Comparison of ENCODE assay signal across 7 mouse cellular contexts in genomic region chr17:47596162-47596838, GRCm38 (mm10). TPM values are rescaled to one million over a fixed set of nuclear protein-coding genes. Genes with fewer than 3 reads are reported as not detected.
DNase-seq lines count a peak whose midpoint lies in the region; ATAC-seq and TF ChIP-seq lines count a peak whose summit lies in the region.

No protein-coding gene starts in this region.

- no peaks in the 10 kb centered on the region for H3K9me3 ChIP-seq in forebrain, embryonic 15.5 days
- no peaks in the 10 kb centered on the region for H3K9me3 ChIP-seq in limb, embryonic 14.5 days (ENCODE audit: control insufficient read depth, low read length)
- H3K9me3 ChIP-seq in stomach, embryonic 14.5 days (ENCODE audit: control insufficient read depth, low read depth, low read length): no peaks in the 10 kb centered on the region

- TF ChIP-seq POLR2A in limb, embryonic 14.5 days (IDR thresholded peaks at IDR 0.05; ENCODE audit: borderline replicate concordance, extremely low read depth, insufficient read depth, insufficient read length): no peak

- peak overlapping the region; percentile 75 for H3K27ac ChIP-seq in forebrain, embryonic 15.5 days (replicated peaks)
- H3K27ac ChIP-seq in limb, embryonic 14.5 days (replicated peaks; ENCODE audit: low read depth, low read length): peak overlapping the region; percentile 96
- H3K27ac ChIP-seq in stomach, embryonic 14.5 days (ENCODE audit: low read length): peak overlapping the region; percentile 99

- H3K27me3 ChIP-seq in forebrain, embryonic 15.5 days: no peaks in the 10 kb centered on the region
- no peaks in the 10 kb centered on the region for H3K27me3 ChIP-seq in limb, embryonic 14.5 days (ENCODE audit: control insufficient read depth, insufficient read depth, low read length)
- H3K27me3 ChIP-seq in stomach, embryonic 14.5 days (ENCODE audit: control insufficient read depth, insufficient read depth, low read length): no peaks in the 10 kb centered on the region

- H3K4me2 ChIP-seq in forebrain, embryonic 15.5 days (replicated peaks): peak overlapping the region; percentile 84
- peak overlapping the region; percentile 89 for H3K4me2 ChIP-seq in limb, embryonic 14.5 days (replicated peaks; ENCODE audit: low read depth, low read length, severe bottlenecking)
- H3K4me2 ChIP-seq in stomach, embryonic 14.5 days (replicated peaks; ENCODE audit: low read depth, low read length): peak overlapping the region; percentile 74

- peak overlapping the region; percentile 64; the same call in 1 of the 2 replicates for H3K9ac ChIP-seq in forebrain, embryonic 15.5 days (replicated peaks)
- H3K9ac ChIP-seq in limb, embryonic 14.5 days (ENCODE audit: low read depth, low read length, severe bottlenecking): peak overlapping the region; percentile 82
- peak overlapping the region; percentile 98 for H3K9ac ChIP-seq in stomach, embryonic 14.5 days (replicated peaks; ENCODE audit: low read depth, low read length)

- peak overlapping the region; percentile 90; the same call in 1 of the 2 replicates for H3K4me3 ChIP-seq in forebrain, embryonic 15.5 days
- H3K4me3 ChIP-seq in limb, embryonic 14.5 days (replicated peaks; ENCODE audit: low read length): peak overlapping the region; percentile 90
- H3K4me3 ChIP-seq in stomach, embryonic 14.5 days (ENCODE audit: low read depth, low read length): peak overlapping the region; percentile 81

- H3K4me1 ChIP-seq in forebrain, embryonic 15.5 days: peaks cover 45% of the 10 kb centered on the region
- peaks cover 24% of the 10 kb centered on the region for H3K4me1 ChIP-seq in limb, embryonic 14.5 days (ENCODE audit: control insufficient read depth, insufficient read depth, low read length)
- peaks cover 20% of the 10 kb centered on the region for H3K4me1 ChIP-seq in stomach, embryonic 14.5 days (ENCODE audit: control insufficient read depth, insufficient read depth, low read length)

- ATAC-seq in forebrain, embryonic 15.5 days (replicated peaks): no peak
- no peak for ATAC-seq in limb, embryonic 14.5 days (ENCODE audit: low FRiP score, low read depth)
- no peak for ATAC-seq in stomach, embryonic 14.5 days (ENCODE audit: insufficient number of reproducible peaks, insufficient read depth, low FRiP score, low read depth)

- DNase-seq in spleen, postnatal 4 days (ENCODE audit: low spot score in 2 of 2): peak; percentile 37 to 80
- no peak for DNase-seq in spleen, postnatal 36 days (ENCODE audit: low spot score in 2 of 2)
- DNase-seq in limb, embryonic 14.5 days (ENCODE audit: low spot score): no peak
- DNase-seq in adipocyte (ENCODE audit: low spot score): no peak
- DNase-seq in cerebellum, adult 8-10 months: no peak

- peaks cover 16% of the 10 kb centered on the region for H3K36me3 ChIP-seq in forebrain, embryonic 15.5 days
- peaks cover 54% of the 10 kb centered on the region for H3K36me3 ChIP-seq in limb, embryonic 14.5 days (ENCODE audit: control insufficient read depth, insufficient read depth, low read length)
- peaks cover 38% of the 10 kb centered on the region for H3K36me3 ChIP-seq in stomach, embryonic 14.5 days (ENCODE audit: control insufficient read depth, insufficient read depth, low read length)

- WGBS in forebrain, embryonic 15.5 days: 13% methylated on average over 6 of the region's 6 CpGs
- 16% methylated on average over 6 of the region's 6 CpGs for WGBS in limb, embryonic 14.5 days
- 17% methylated on average over 6 of the region's 6 CpGs for WGBS in stomach, embryonic 14.5 days

RNA-seq across cellular contexts. Expression of gene Bysl, which starts 15.0 kb away (rescaled TPM):
- polyA plus RNA-seq in forebrain, embryonic 15.5 days (2015; fragmentation: Nextera tagmentation; extraction: Ambion mirVana): 32.5 and 33.8 TPM in 2 replicates
- polyA plus RNA-seq in limb, embryonic 14.5 days (2012; rRNA removed): 19.5 and 20.4 TPM in 2 replicates
- polyA plus RNA-seq in limb, embryonic 14.5 days (2014; fragmentation: Nextera tagmentation; extraction: Ambion mirVana): 20.6 and 24.0 TPM in 2 replicates
- polyA plus RNA-seq in stomach, embryonic 14.5 days (2014; fragmentation: Nextera tagmentation; extraction: Ambion mirVana): 22.1 and 22.3 TPM in 2 replicates

RNA-seq across cellular contexts. Expression of gene Med20, which starts 15.1 kb away (rescaled TPM):
- 45.5 and 50.2 TPM in 2 replicates for polyA plus RNA-seq in forebrain, embryonic 15.5 days (2015; fragmentation: Nextera tagmentation; extraction: Ambion mirVana)
- polyA plus RNA-seq in limb, embryonic 14.5 days (2012; rRNA removed): 59.5 and 64.7 TPM in 2 replicates
- polyA plus RNA-seq in limb, embryonic 14.5 days (2014; fragmentation: Nextera tagmentation; extraction: Ambion mirVana): 50.6 and 55.0 TPM in 2 replicates
- polyA plus RNA-seq in stomach, embryonic 14.5 days (2014; fragmentation: Nextera tagmentation; extraction: Ambion mirVana): 47.1 and 49.4 TPM in 2 replicates

RNA-seq across cellular contexts. Expression of gene Gm20517, which starts 15.1 kb away (rescaled TPM):
- polyA plus RNA-seq in forebrain, embryonic 15.5 days (2015; fragmentation: Nextera tagmentation; extraction: Ambion mirVana): 2.2 and 3.0 TPM in 2 replicates
- 1.3 and 1.4 TPM in 2 replicates for polyA plus RNA-seq in limb, embryonic 14.5 days (2012; rRNA removed)
- 0.72 and 1.4 TPM in 2 replicates for polyA plus RNA-seq in limb, embryonic 14.5 days (2014; fragmentation: Nextera tagmentation; extraction: Ambion mirVana)
- polyA plus RNA-seq in stomach, embryonic 14.5 days (2014; fragmentation: Nextera tagmentation; extraction: Ambion mirVana): 1.5 and 2.8 TPM in 2 replicates

RNA-seq across cellular contexts. Expression of gene Usp49, which starts 34.2 kb away (rescaled TPM):
- polyA plus RNA-seq in forebrain, embryonic 15.5 days (2015; fragmentation: Nextera tagmentation; extraction: Ambion mirVana): 10.7 and 11.1 TPM in 2 replicates
- polyA plus RNA-seq in limb, embryonic 14.5 days (2012; rRNA removed): 17.6 and 20.8 TPM in 2 replicates
- polyA plus RNA-seq in limb, embryonic 14.5 days (2014; fragmentation: Nextera tagmentation; extraction: Ambion mirVana): 5.0 and 5.2 TPM in 2 replicates
- polyA plus RNA-seq in stomach, embryonic 14.5 days (2014; fragmentation: Nextera tagmentation; extraction: Ambion mirVana): 4.9 and 6.3 TPM in 2 replicates

Comparison
In these comparisons a context has a peak if more than half of its experiments do, and no peak if none do; other contexts are left out.
1. DNase-seq: peak in spleen, postnatal 4 days (2 of 2); none in spleen, postnatal 36 days (0 of 2), limb, embryonic 14.5 days (single experiment), adipocyte (single experiment) and cerebellum, adult 8-10 months (single experiment).
2. Peak in every context shown above with its lines, with median percentiles within 50 percentile points of each other: H3K27ac ChIP-seq, H3K4me2 ChIP-seq, H3K4me3 ChIP-seq and H3K9ac ChIP-seq.